Mouse (Mus musculus) G1E (cell line): ENCODE data around the gene Mapkbp1. TPM values are rescaled to one million over a fixed set of nuclear protein-coding genes. Genes with fewer than 3 reads are reported as not detected.

ENCODE experiments used
- ATAC-seq: 2 replicates; pipeline ENCODE4 v1.8.0; 2016; ENCODE audit warnings: mild to moderate bottlenecking; ENCODE audit not compliant: insufficient number of reproducible peaks, poor library complexity, low FRiP score, severe bottlenecking; ENCODE audit errors: extremely low read depth
- DNase-seq: peaks from one replicate; pipeline ENCODE4 v3.0.0; 2012; ENCODE audit warnings: low spot score
- H3K27me3 ChIP-seq: 2 replicates; pipeline ENCODE4 v1.6.1; 2012; ENCODE audit warnings: mild to moderate bottlenecking, low read length, inconsistent platforms; ENCODE audit not compliant: insufficient read depth
- H3K36me3 ChIP-seq: replicated peaks from 2 replicates; pipeline ENCODE3; 2012; ENCODE audit warnings: mild to moderate bottlenecking, inconsistent platforms
- H3K4me1 ChIP-seq: 2 replicates; pipeline ENCODE4 v1.6.1; 2012; ENCODE audit warnings: low read depth, low read length, inconsistent platforms, mixed read lengths; ENCODE audit not compliant: insufficient read depth
- H3K4me3 ChIP-seq: 2 replicates; pipeline ENCODE4 v1.5.1; 2012; ENCODE audit warnings: low read depth, mild to moderate bottlenecking, inconsistent platforms, low read length, moderate library complexity, mixed read lengths
- H3K9me3 ChIP-seq: replicated peaks from 2 replicates; pipeline ENCODE4 v1.6.1; 2012; ENCODE audit warnings: inconsistent platforms
- CTCF ChIP-seq: IDR thresholded peaks from 2 replicates; pipeline ENCODE4 v1.5.1; 2012; ENCODE audit warnings: low read depth, low read length, inconsistent platforms, mixed read lengths
- GATA1 ChIP-seq: IDR thresholded peaks from 2 replicates; pipeline ENCODE4 v1.6.1; 2012; ENCODE audit warnings: borderline replicate concordance, low read length, inconsistent platforms, mixed read lengths
- GATA2 ChIP-seq: IDR thresholded peaks from 2 replicates; pipeline ENCODE4 v1.6.1; 2012; ENCODE audit warnings: low read depth, low read length, inconsistent platforms, borderline replicate concordance
- POLR2AphosphoS5 ChIP-seq: IDR thresholded peaks from 2 replicates; pipeline ENCODE4 v1.6.1; 2012; ENCODE audit warnings: low read depth, low read length, inconsistent platforms; ENCODE audit not compliant: insufficient replicate concordance
- TAL1 ChIP-seq: conservative IDR thresholded peaks from 2 replicates; pipeline ENCODE4 v1.6.1; 2012; ENCODE audit warnings: low read depth, low read length, inconsistent platforms, mixed read lengths
- polyA plus RNA-seq: library from polyadenylated mRNA; stranded (reverse); fragments of >175 nt; gene quantifications from 2 replicates; pipeline ENCODE4 v1.2.3, GENCODE M21; 2012
- total RNA-seq, 2 experiments: library from RNA; stranded (forward) in 1 of 2; stranded (reverse) in 1 of 2; fragments of 200-1000 nt in 1 of 2; fragments of >200 nt in 1 of 2; fragmentation: Nextera tagmentation in 1 of 2; gene quantifications; 2 replicates each; pipeline ENCODE4 v1.2.3; 2014 to 2017

Gene Mapkbp1
- total and polyA plus RNA-seq, 3 experiments: 3.7 to 9.3 (median 4.2) TPM

GRCm38 (mm10) chr2:120013831-120014486, 41.5 kb downstream of the Mapkbp1 start:
- no peak for DNase-seq
- H3K9me3 ChIP-seq: no peaks in the 10 kb centered on the region
- H3K4me1 ChIP-seq: no peaks in the 10 kb centered on the region
- peaks cover 75% of the 10 kb centered on the region for H3K36me3 ChIP-seq
- ATAC-seq: no peak
- H3K4me3 ChIP-seq: no peak overlapping the region
- TF ChIP-seq GATA2 (no peak), POLR2AphosphoS5 (no peak), TAL1 (no peak), CTCF (no peak), GATA1 (no peak)
- H3K27me3 ChIP-seq: no peaks in the 10 kb centered on the region

- no peaks in the 10 kb centered on the region for H3K9me3 ChIP-seq
- H3K4me1 ChIP-seq: no peaks in the 10 kb centered on the region
- ATAC-seq (no peak), DNase-seq (no peak)
- no peak overlapping the region for H3K4me3 ChIP-seq
- no peaks in the 10 kb centered on the region; the same call in 1 of the 2 replicates for H3K27me3 ChIP-seq
- TF ChIP-seq GATA2: no peak
- no peak for TF ChIP-seq CTCF
- H3K36me3 ChIP-seq: peaks cover 80% of the 10 kb centered on the region
Measured at GRCm38 (mm10) chr2:120015882-120016281, 43.4 kb downstream of the Mapkbp1 start.

- Histone ChIP-seq H3K36me3 (peaks cover 90% of the 10 kb centered on the region), H3K4me3 (no peak overlapping the region), H3K27me3 (no peaks in the 10 kb centered on the region; the same call in 1 of the 2 replicates), H3K4me1 (no peaks in the 10 kb centered on the region), H3K9me3 (no peaks in the 10 kb centered on the region)
- DNase-seq: no peak
- no peak for ATAC-seq
- TF ChIP-seq GATA1 (no peak), TAL1 (no peak), GATA2 (no peak), POLR2AphosphoS5 (no peak), CTCF (no peak)
Measured at GRCm38 (mm10) chr2:120017599-120017998, 45.1 kb downstream of the Mapkbp1 start.

GRCm38 (mm10) chr2:120024337-120024736, 51.8 kb downstream of the Mapkbp1 start:
- peaks cover 22% of the 10 kb centered on the region for H3K4me1 ChIP-seq
- H3K36me3 ChIP-seq: peaks cover 66% of the 10 kb centered on the region
- no peak for TF ChIP-seq GATA1
- TF ChIP-seq CTCF: no peak
- no peak for TF ChIP-seq TAL1
- TF ChIP-seq POLR2AphosphoS5: no peak
- TF ChIP-seq GATA2: no peak
- no peaks in the 10 kb centered on the region for H3K27me3 ChIP-seq
- ATAC-seq (no peak), DNase-seq (no peak)
- no peaks in the 10 kb centered on the region for H3K9me3 ChIP-seq
- H3K4me3 ChIP-seq: no peak overlapping the region

- H3K36me3 ChIP-seq: peaks cover 62% of the 10 kb centered on the region
- peak within 1 kb of the TSS; percentile 80 for H3K4me3 ChIP-seq
- DNase-seq (peak; percentile 96), ATAC-seq (peak; percentile 94)
- H3K9me3 ChIP-seq: no peaks in the 10 kb centered on the region
- H3K4me1 ChIP-seq: peaks cover 33% of the 10 kb centered on the region
- H3K27me3 ChIP-seq: no peaks in the 10 kb centered on the region
- TF ChIP-seq GATA2 (no peak), GATA1 (no peak), POLR2AphosphoS5 (0 out of 2 replicates have a peak, but pooled peaks have one; percentile 32), TAL1 (no peak)
Measured at GRCm38 (mm10) chr2:120026984-120027949, 54.8 kb downstream of the Mapkbp1 start, which contains the start of the genes Jmjd7 and Gm28042. Gene Jmjd7 (plus strand): TSS chr2:120027483. Gene Gm28042 (plus strand): TSS chr2:120027493.

- H3K36me3 ChIP-seq: peaks cover 57% of the 10 kb centered on the region
- no peak for ATAC-seq
- H3K4me3 ChIP-seq: peak overlapping the region; percentile 80
- TF ChIP-seq POLR2AphosphoS5 (no peak), CTCF (no peak)
- no peaks in the 10 kb centered on the region for H3K27me3 ChIP-seq
- H3K9me3 ChIP-seq: no peaks in the 10 kb centered on the region
- peaks cover 33% of the 10 kb centered on the region for H3K4me1 ChIP-seq
- peak; percentile 25 for DNase-seq
Measured at GRCm38 (mm10) chr2:120027950-120028331, 55.4 kb downstream of the Mapkbp1 start.
